Mouse (Mus musculus) brown adipose tissue, adult 24 weeks (tissue): ENCODE data around the gene Daglb. TPM values are rescaled to one million over a fixed set of nuclear protein-coding genes. Genes with fewer than 3 reads are reported as not detected.

ENCODE experiments used
- H3K27ac ChIP-seq: fragments of 200-500 bp; replicated peaks from 2 replicates; pipeline ENCODE4 v1.5.1; 2012; ENCODE audit warnings: low read depth, mild to moderate bottlenecking, low read length
- H3K4me1 ChIP-seq: fragments of 200-500 bp; 2 replicates; pipeline ENCODE4 v1.6.1; 2012; ENCODE audit warnings: low read length, mixed read lengths; ENCODE audit not compliant: control insufficient read depth, insufficient read depth, insufficient read length
- H3K4me3 ChIP-seq: fragments of 200-500 bp; 2 replicates; pipeline ENCODE4 v1.5.1; 2012; ENCODE audit warnings: low read depth, mild to moderate bottlenecking, low read length, moderate library complexity; ENCODE audit not compliant: insufficient read depth
- polyA plus RNA-seq: library from polyadenylated mRNA; stranded (reverse); fragments of >200 nt; gene quantifications from 2 replicates; pipeline ENCODE4 v1.2.4, GENCODE M21; 2012; ENCODE audit not compliant: missing spikeins, insufficient read depth, insufficient read length

The Daglb gene
- 3.7 and 4.8 TPM in 2 replicates for polyA plus RNA-seq

DNA sequence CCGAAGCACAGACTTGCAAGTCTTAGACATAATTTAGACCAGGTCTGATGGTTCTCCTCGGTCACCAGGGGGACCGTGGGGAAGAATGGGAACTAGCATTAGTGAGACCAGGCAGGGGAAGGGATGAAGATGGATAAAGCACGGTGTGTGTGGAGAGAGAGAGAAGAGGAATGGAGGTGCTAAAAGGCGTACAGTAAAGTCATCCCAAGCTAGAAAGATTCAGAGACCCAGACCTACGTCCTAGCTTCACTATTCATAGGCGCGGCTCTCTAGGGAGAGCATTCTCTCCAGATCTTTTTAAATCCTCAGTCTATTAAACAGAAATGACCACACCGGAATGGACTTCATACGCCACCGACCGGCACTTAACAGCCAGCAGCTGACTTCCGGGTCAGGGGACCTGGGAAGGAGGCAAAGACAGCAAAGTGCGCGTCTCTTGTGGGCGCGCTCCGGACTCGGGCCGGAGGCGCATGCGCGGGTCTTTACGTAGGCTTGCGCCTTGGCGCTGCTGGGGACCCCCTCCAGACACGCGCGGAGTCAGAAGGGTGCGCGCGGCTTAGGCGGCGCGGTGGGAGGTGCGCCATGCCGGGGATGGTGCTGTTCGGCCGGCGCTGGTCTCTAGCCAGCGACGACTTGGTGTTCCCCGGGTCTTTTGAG, at the start of gene Daglb:
Gene Daglb (plus strand): TSS at position 485 of the 657 bp plus-strand sequence.
- Histone ChIP-seq H3K27ac (peak within 1 kb of the TSS; percentile 19; the same call in 1 of the 2 replicates), H3K4me1 (peaks cover 3% of the 10 kb centered on the region; the same call in 1 of the 2 replicates), H3K4me3 (peak within 1 kb of the TSS; percentile 65)

GRCm38 (mm10) chr5:143421484-143421883, 42.9 kb upstream of the Daglb start:
- H3K27ac ChIP-seq: no peak overlapping the region

DNA sequence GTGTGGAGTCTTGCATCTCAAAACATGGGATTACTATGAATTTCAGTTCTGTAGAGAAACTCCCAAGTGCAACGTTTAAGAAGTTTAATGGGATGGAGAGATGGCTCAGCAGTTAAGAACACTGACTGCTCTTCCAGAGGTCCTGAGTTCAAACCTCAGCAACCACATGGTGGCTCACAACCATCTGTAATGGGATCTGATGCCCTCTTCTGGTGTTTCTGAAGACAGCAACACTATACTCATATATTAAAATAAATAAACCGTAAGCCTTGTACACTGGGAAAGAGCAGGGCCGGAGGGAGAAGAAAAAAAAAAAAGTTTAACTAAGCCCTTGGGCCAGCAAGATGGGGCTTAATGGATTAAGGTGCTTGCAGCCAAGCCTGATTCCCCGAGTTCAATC, 41.4 kb upstream of the Daglb start:
- H3K27ac ChIP-seq: no peak overlapping the region
- no peaks in the 10 kb centered on the region for H3K4me1 ChIP-seq
- no peak overlapping the region for H3K4me3 ChIP-seq

More at GRCm38 (mm10) chr5:143421484-143421883, 42.9 kb upstream of the Daglb start:
- Histone ChIP-seq H3K4me1 (no peaks in the 10 kb centered on the region), H3K4me3 (no peak overlapping the region)

GRCm38 (mm10) chr5:143423899-143424519, 40.4 kb upstream of the Daglb start:
- Histone ChIP-seq H3K4me1 (no peaks in the 10 kb centered on the region), H3K4me3 (no peak overlapping the region), H3K27ac (no peak overlapping the region)

- Histone ChIP-seq H3K27ac (no peak overlapping the region), H3K4me1 (no peaks in the 10 kb centered on the region), H3K4me3 (no peak overlapping the region)
Measured at GRCm38 (mm10) chr5:143434421-143434820, 30.0 kb upstream of the Daglb start.

GRCm38 (mm10) chr5:143441298-143441697, 23.1 kb upstream of the Daglb start:
- H3K27ac ChIP-seq: no peak overlapping the region
- no peak overlapping the region for H3K4me3 ChIP-seq
- H3K4me1 ChIP-seq: no peaks in the 10 kb centered on the region

DNA sequence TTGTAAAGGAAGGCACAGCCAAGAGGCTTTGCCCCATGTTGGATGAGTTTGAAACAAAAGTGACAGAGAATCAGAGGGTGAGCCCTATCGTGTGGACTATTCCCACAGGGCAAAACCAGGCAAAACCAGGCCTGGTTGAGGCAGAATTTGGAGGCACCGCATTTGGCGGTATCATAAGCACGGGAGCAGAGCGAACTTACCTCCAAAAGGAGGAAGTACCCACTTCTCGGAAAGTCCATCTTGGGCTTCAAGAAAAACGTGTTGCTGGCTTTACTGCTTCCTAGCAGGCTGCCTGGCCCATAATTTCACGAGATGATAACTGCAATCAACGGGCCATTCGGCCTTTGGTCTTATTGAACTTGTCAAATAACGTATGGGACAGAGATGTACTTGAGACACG, 22.6 kb upstream of the Daglb start:
- H3K4me1 ChIP-seq: no peaks in the 10 kb centered on the region
- H3K4me3 ChIP-seq: no peak overlapping the region
- no peak overlapping the region for H3K27ac ChIP-seq

- peaks cover 3% of the 10 kb centered on the region; the same call in 1 of the 2 replicates for H3K4me1 ChIP-seq
- H3K27ac ChIP-seq: no peak overlapping the region
- H3K4me3 ChIP-seq: peak overlapping the region; percentile 65
Measured at GRCm38 (mm10) chr5:143463671-143464070, 713 bp upstream of the Daglb start.

DNA sequence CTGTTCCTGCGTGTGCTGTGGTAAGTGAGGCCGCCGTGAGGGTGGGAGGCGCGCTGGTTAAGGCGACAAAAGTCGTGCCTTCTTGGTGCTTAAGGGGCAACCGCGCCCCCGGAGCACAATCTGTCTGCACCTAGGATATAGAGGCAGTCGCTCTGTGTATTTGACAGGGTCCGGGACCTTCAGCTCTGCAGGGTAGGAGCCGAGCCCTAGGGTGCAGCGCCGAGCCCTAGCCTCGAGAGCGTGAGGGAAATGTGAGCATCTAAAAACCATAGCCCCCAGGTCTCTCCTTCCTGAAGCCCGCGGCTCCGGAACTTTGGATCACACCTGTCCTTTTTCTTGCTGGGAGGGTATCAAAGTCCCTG, 354 bp downstream of the Daglb start:
- Histone ChIP-seq H3K27ac (no peak overlapping the region), H3K4me1 (peaks cover 3% of the 10 kb centered on the region; the same call in 1 of the 2 replicates)

GRCm38 (mm10) chr5:143465156-143466085, 1.0 kb downstream of the Daglb start:
- Histone ChIP-seq H3K27ac (no peak overlapping the region), H3K4me3 (peak overlapping the region; percentile 65), H3K4me1 (peaks cover 6% of the 10 kb centered on the region; the same call in 1 of the 2 replicates)

More for the DNA sequence above, 354 bp downstream of the Daglb start:
- H3K4me3 ChIP-seq: peak overlapping the region; percentile 65

GRCm38 (mm10) chr5:143466891-143467669, 2.7 kb downstream of the Daglb start:
- no peak overlapping the region for H3K27ac ChIP-seq
- peaks cover 6% of the 10 kb centered on the region; the same call in 1 of the 2 replicates for H3K4me1 ChIP-seq
- no peak overlapping the region for H3K4me3 ChIP-seq

DNA sequence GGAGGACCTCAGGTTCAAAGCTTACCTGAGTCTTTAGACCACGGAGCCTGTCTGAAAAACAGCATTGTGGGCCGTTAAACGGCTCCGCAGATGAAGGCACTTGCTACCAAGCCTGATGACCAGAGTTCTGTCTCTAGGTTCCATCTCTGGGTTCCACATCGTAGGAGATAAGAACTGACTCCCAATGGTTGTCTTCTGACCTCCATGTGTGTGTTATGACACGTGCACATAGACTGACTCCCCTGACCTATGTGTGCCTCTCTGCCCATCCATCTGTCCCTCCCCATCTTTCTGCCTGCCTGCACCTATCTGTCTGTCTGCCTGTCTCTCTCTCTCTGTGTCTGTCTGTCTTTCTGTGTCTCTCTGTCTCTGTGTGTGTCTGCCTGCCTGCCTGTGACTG, 3.5 kb downstream of the Daglb start:
- H3K4me3 ChIP-seq: no peak overlapping the region
- peaks cover 6% of the 10 kb centered on the region; the same call in 1 of the 2 replicates for H3K4me1 ChIP-seq
- H3K27ac ChIP-seq: no peak overlapping the region

DNA sequence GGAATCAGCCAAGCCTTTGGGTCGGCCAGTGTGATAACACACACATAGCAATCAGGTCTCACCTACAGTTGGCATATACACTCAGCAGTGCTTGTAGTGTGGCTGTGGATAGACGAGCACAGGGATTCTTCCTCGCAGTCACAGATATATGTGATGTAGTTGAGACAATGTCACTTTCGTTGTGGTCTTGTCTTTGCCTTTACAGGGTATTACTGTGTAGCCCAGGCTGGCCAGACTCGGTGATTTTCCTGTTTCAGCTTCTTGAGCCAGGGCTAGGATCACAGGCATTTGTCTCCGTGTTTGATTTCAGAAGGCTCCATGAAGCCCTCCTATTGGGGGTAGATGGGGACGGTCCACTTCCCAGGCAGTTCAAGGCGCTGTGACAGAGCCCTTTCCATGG, 5.2 kb downstream of the Daglb start:
- Histone ChIP-seq H3K27ac (0 out of 2 replicates have a peak overlapping the region, but pooled peaks have one; percentile 14), H3K4me3 (no peak overlapping the region), H3K4me1 (peaks cover 3% of the 10 kb centered on the region; the same call in 1 of the 2 replicates)

- peak overlapping the region; percentile 68 for H3K27ac ChIP-seq
Measured at GRCm38 (mm10) chr5:143470421-143471164, 6.2 kb downstream of the Daglb start.

More at GRCm38 (mm10) chr5:143470421-143471164, 6.2 kb downstream of the Daglb start:
- Histone ChIP-seq H3K4me3 (no peak overlapping the region), H3K4me1 (peaks cover 3% of the 10 kb centered on the region; the same call in 1 of the 2 replicates)
